Comparison of ENCODE assay signal across 8 mouse cellular contexts in genomic region chr4:123633370-123633769, GRCm38 (mm10). TPM values are rescaled to one million over a fixed set of nuclear protein-coding genes. Genes with fewer than 3 reads are reported as not detected.
A peak's percentile ranks its signal among the peaks of the same experiment; 100 is the strongest.
DNase-seq lines count a peak whose midpoint lies in the region; ATAC-seq and TF ChIP-seq lines count a peak whose summit lies in the region.

No protein-coding gene starts in this region.

- 33% methylated on average over 3 of the region's 3 CpGs for WGBS in forebrain, embryonic 11.5 days
- WGBS in forebrain, embryonic 15.5 days, result 45% methylated on average over 3 of the region's 3 CpGs
- WGBS in bone marrow, adult 2 months, result 12% methylated on average over 3 of the region's 3 CpGs
- WGBS in hindbrain, embryonic 14.5 days, result 40% methylated on average over 3 of the region's 3 CpGs
- WGBS in liver, embryonic 13.5 days (ENCODE audit: insufficient replicate concordance), result 10% methylated on average over 3 of the region's 3 CpGs
- 48% methylated on average over 3 of the region's 3 CpGs for WGBS in olfactory bulb, adult 2 months

- no peaks in the 10 kb centered on the region for H3K9me3 ChIP-seq in forebrain, embryonic 11.5 days (ENCODE audit: control insufficient read depth, low read length)
- no peaks in the 10 kb centered on the region for H3K9me3 ChIP-seq in forebrain, embryonic 15.5 days
- H3K9me3 ChIP-seq in hindbrain, embryonic 14.5 days (ENCODE audit: control insufficient read depth, low read length), result no peaks in the 10 kb centered on the region
- no peaks in the 10 kb centered on the region for H3K9me3 ChIP-seq in liver, embryonic 13.5 days (replicated peaks)

- no peaks in the 10 kb centered on the region for H3K36me3 ChIP-seq in forebrain, embryonic 11.5 days (ENCODE audit: control insufficient read depth, insufficient read depth, low read length)
- peaks cover 6% of the 10 kb centered on the region; the same call in 1 of the 2 replicates for H3K36me3 ChIP-seq in forebrain, embryonic 15.5 days
- 0 out of 2 replicates have a peak, but pooled peaks cover 4% of the 10 kb centered on the region for H3K36me3 ChIP-seq in hindbrain, embryonic 14.5 days (replicated peaks; ENCODE audit: control insufficient read depth, insufficient read depth)
- H3K36me3 ChIP-seq in liver, embryonic 13.5 days, result no peaks in the 10 kb centered on the region

- H3K4me3 ChIP-seq in forebrain, embryonic 11.5 days (ENCODE audit: low read depth, low read length), result no peak overlapping the region
- H3K4me3 ChIP-seq in forebrain, embryonic 15.5 days, result no peak overlapping the region
- H3K4me3 ChIP-seq in bone marrow, adult 2 months (replicated peaks; ENCODE audit: control insufficient read depth, low read depth, low read length), result no peak overlapping the region
- H3K4me3 ChIP-seq in hindbrain, embryonic 14.5 days (replicated peaks; ENCODE audit: low read length), result no peak overlapping the region
- no peak overlapping the region for H3K4me3 ChIP-seq in liver, embryonic 13.5 days (replicated peaks)
- H3K4me3 ChIP-seq in olfactory bulb, adult 2 months (ENCODE audit: insufficient read depth, low read depth, low read length), result no peak overlapping the region

- no peak overlapping the region for H3K9ac ChIP-seq in forebrain, embryonic 11.5 days (ENCODE audit: low read length)
- no peak overlapping the region for H3K9ac ChIP-seq in forebrain, embryonic 15.5 days (replicated peaks)
- H3K9ac ChIP-seq in hindbrain, embryonic 14.5 days, result no peak overlapping the region
- no peak overlapping the region for H3K9ac ChIP-seq in liver, embryonic 13.5 days

- TF ChIP-seq CTCF in bone marrow, adult 2 months (IDR thresholded peaks at IDR 0.05; ENCODE audit: control insufficient read depth, insufficient read depth, low read length), result peak; percentile 74
- no peak for TF ChIP-seq CTCF in olfactory bulb, adult 2 months (IDR thresholded peaks at IDR 0.05; ENCODE audit: insufficient read depth, low read depth, low read length)

- no peak overlapping the region for H3K27ac ChIP-seq in forebrain, embryonic 11.5 days (ENCODE audit: low read depth, low read length)
- no peak overlapping the region for H3K27ac ChIP-seq in forebrain, embryonic 15.5 days (replicated peaks)
- no peak overlapping the region for H3K27ac ChIP-seq in bone marrow, adult 2 months (ENCODE audit: control insufficient read depth, insufficient read depth, low read depth, low read length, poor library complexity)
- peak overlapping the region; percentile 54 for H3K27ac ChIP-seq in hindbrain, embryonic 14.5 days
- no peak overlapping the region for H3K27ac ChIP-seq in liver, embryonic 13.5 days
- peak overlapping the region; percentile 59; the same call in 1 of the 2 replicates for H3K27ac ChIP-seq in olfactory bulb, adult 2 months (ENCODE audit: insufficient read depth, low read depth, low read length)

- ATAC-seq in forebrain, embryonic 11.5 days (replicated peaks; ENCODE audit: low FRiP score), result no peak
- no peak for ATAC-seq in forebrain, embryonic 15.5 days (replicated peaks)
- ATAC-seq in hindbrain, embryonic 14.5 days (ENCODE audit: low FRiP score), result no peak
- ATAC-seq in liver, embryonic 13.5 days (ENCODE audit: low read depth), result peak; percentile 57; the same call in 1 of the 2 replicates

- no peaks in the 10 kb centered on the region for H3K4me1 ChIP-seq in forebrain, embryonic 11.5 days (replicated peaks; ENCODE audit: control insufficient read depth, insufficient read depth, low read length)
- H3K4me1 ChIP-seq in forebrain, embryonic 15.5 days, result peaks cover 12% of the 10 kb centered on the region; the same call in 1 of the 2 replicates
- no peaks in the 10 kb centered on the region; the same call in 1 of the 2 replicates for H3K4me1 ChIP-seq in bone marrow, adult 2 months (ENCODE audit: control insufficient read depth, insufficient read depth, low read length)
- no peaks in the 10 kb centered on the region for H3K4me1 ChIP-seq in hindbrain, embryonic 14.5 days (replicated peaks; ENCODE audit: control insufficient read depth, insufficient read depth, low read length)
- H3K4me1 ChIP-seq in liver, embryonic 13.5 days (replicated peaks), result peaks cover 17% of the 10 kb centered on the region
- H3K4me1 ChIP-seq in olfactory bulb, adult 2 months (ENCODE audit: control insufficient read depth, insufficient read depth, low read length), result peaks cover 5% of the 10 kb centered on the region

- peak; percentile 53 for DNase-seq in forebrain, embryonic 11.5 days (ENCODE audit: low spot score)
- DNase-seq in gastrocnemius, adult 18-20 months (ENCODE audit: low spot score), result peak; percentile 52
- DNase-seq in hindbrain, embryonic 14.5 days (ENCODE audit: low spot score), result no peak
- DNase-seq in liver, embryonic 13.5 days, result peak; percentile 41
- peak; percentile 55 to 61 for DNase-seq in urinary bladder, adult 18-20 months (ENCODE audit: low spot score in 2 of 2)

- no peaks in the 10 kb centered on the region for H3K27me3 ChIP-seq in forebrain, embryonic 11.5 days (ENCODE audit: control insufficient read depth, insufficient read depth, low read length)
- no peaks in the 10 kb centered on the region for H3K27me3 ChIP-seq in forebrain, embryonic 15.5 days
- H3K27me3 ChIP-seq in hindbrain, embryonic 14.5 days (ENCODE audit: control insufficient read depth, insufficient read depth, low read length), result no peaks in the 10 kb centered on the region
- no peaks in the 10 kb centered on the region for H3K27me3 ChIP-seq in liver, embryonic 13.5 days

- no peak for TF ChIP-seq POLR2A in bone marrow, adult 2 months (IDR thresholded peaks at IDR 0.05; ENCODE audit: borderline replicate concordance, control insufficient read depth, low read depth, low read length)
- no peak for TF ChIP-seq POLR2A in olfactory bulb, adult 2 months (IDR thresholded peaks at IDR 0.05; ENCODE audit: insufficient read depth, low read depth, low read length)

- no peak overlapping the region for H3K4me2 ChIP-seq in forebrain, embryonic 11.5 days (ENCODE audit: low read depth, low read length, severe bottlenecking)
- H3K4me2 ChIP-seq in forebrain, embryonic 15.5 days (replicated peaks), result no peak overlapping the region
- H3K4me2 ChIP-seq in hindbrain, embryonic 14.5 days (replicated peaks), result no peak overlapping the region
- no peak overlapping the region for H3K4me2 ChIP-seq in liver, embryonic 13.5 days

RNA-seq across cellular contexts. Expression of gene Macf1, which starts 50.8 kb away (rescaled TPM):
- polyA plus RNA-seq in forebrain, embryonic 11.5 days (2014; fragmentation: Nextera tagmentation; extraction: Ambion mirVana), result 78.1 and 88.8 TPM in 2 replicates
- polyA plus RNA-seq in forebrain, embryonic 15.5 days (2015; fragmentation: Nextera tagmentation; extraction: Ambion mirVana), result 73.5 and 76.0 TPM in 2 replicates
- 64.6 and 124 TPM in 2 replicates for polyA plus RNA-seq in bone marrow, adult 2 months (2011; ENCODE audit: insufficient read depth, insufficient read length, low replicate concordance, missing spikeins)
- total RNA-seq in gastrocnemius, adult 18-20 months (2021), result 10 to 100 TPM; 49.0 to 55.4 TPM
- 111 and 120 TPM in 2 replicates for polyA plus RNA-seq in hindbrain, embryonic 14.5 days (2014; fragmentation: Nextera tagmentation; extraction: Ambion mirVana)
- 9.5 and 9.8 TPM in 2 replicates for polyA plus RNA-seq in liver, embryonic 13.5 days (2015; fragmentation: Nextera tagmentation; extraction: Ambion mirVana)
- 258 and 508 TPM in 2 replicates for polyA plus RNA-seq in olfactory bulb, adult 2 months (2012; ENCODE audit: insufficient read depth, insufficient read length, low replicate concordance, missing spikeins)

Comparison
In these comparisons a context has a peak if more than half of its experiments do, and no peak if none do; other contexts are left out.
1. H3K27ac ChIP-seq: peak in hindbrain, embryonic 14.5 days (single experiment) and olfactory bulb, adult 2 months (single experiment); none in forebrain, embryonic 11.5 days (single experiment), forebrain, embryonic 15.5 days (single experiment), bone marrow, adult 2 months (single experiment) and liver, embryonic 13.5 days (single experiment).